Mouse (Mus musculus) heart, adult 2 months (tissue): Measurements from ENCODE around the gene Sh3yl1.

Experiments used
- CTCF ChIP-seq: fragments of 200-600 bp; IDR thresholded peaks from 2 replicates; pipeline ENCODE4 v1.8.1; 2022; ENCODE audit warnings: antibody characterized with exemption, mild to moderate bottlenecking, moderate library complexity
- POLR2A ChIP-seq: fragments of 200-500 bp; IDR thresholded peaks from 2 replicates; pipeline ENCODE4 v1.6.1; 2011; ENCODE audit warnings: mild to moderate bottlenecking, low read depth, low read length, control low read depth; ENCODE audit not compliant: insufficient read depth

GRCm38 (mm10) chr12:30865781-30866180, 45.7 kb upstream of the Sh3yl1 start:
- TF ChIP-seq CTCF = no peak
- TF ChIP-seq POLR2A = no peak
